Mouse (Mus musculus): ENCODE measurements at regions not wholly inside any gene's neighbourhood (a gene's known extent, or its start where the extent isn't known, plus 50 kb on each side); places are given as distances from the start of the nearest gene placed in this dataset.

GRCm38 (mm10) chr2:102250101-102250500 is 63.9 kb upstream of the Ldlrad3 start:
- 0 out of 2 replicates have a peak, but pooled peaks cover 4% of the 10 kb centered on the region for H3K27me3 ChIP-seq (replicated peaks; ENCODE audit: control insufficient read depth, insufficient read depth, low read length)
- ATAC-seq (ENCODE audit: low read depth) (no peak), DNase-seq (ENCODE audit: low spot score) (no peak)
- no peaks in the 10 kb centered on the region for H3K36me3 ChIP-seq (ENCODE audit: control insufficient read depth, insufficient read depth, low read length)
- H3K4me3 ChIP-seq (ENCODE audit: low read depth, low read length) = no peak overlapping the region
- no peak overlapping the region for H3K27ac ChIP-seq (replicated peaks; ENCODE audit: low read depth, low read length)
- no peak overlapping the region for H3K9ac ChIP-seq (ENCODE audit: low read depth, low read length)
- WGBS = 90% methylated on average over 3 of the region's 3 CpGs
- no peaks in the 10 kb centered on the region for H3K9me3 ChIP-seq (ENCODE audit: control insufficient read depth, low read length)
- no peaks in the 10 kb centered on the region for H3K4me1 ChIP-seq (ENCODE audit: control insufficient read depth, insufficient read depth, low read length)
- no peak overlapping the region for H3K4me2 ChIP-seq (ENCODE audit: low read depth, low read length)

DNA sequence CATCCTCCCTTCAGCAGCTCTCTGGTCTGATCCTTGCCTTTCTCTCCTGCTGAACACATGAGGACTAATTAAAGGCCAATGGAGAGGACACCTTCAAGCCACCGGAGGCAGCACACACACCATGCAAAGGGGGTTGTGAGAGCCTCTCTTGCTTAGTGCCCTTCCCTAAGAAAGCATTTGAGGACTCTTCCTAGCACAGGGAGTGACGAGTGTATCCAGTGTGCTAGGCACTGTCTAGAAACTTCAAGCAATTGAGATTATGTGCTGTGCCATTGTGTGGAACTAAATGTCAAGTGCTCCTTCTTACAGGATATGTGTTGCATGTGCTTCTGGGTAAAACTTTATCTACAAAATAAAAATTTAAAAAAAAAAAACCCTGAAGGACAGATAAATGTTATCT is 60.3 kb upstream of the Ldlrad3 start:
- DNase-seq (ENCODE audit: low spot score) = no peak
- no peak overlapping the region for H3K27ac ChIP-seq (replicated peaks; ENCODE audit: low read depth, low read length)
- H3K4me3 ChIP-seq (ENCODE audit: low read depth, low read length) = no peak overlapping the region
- no peak overlapping the region for H3K9ac ChIP-seq (ENCODE audit: low read depth, low read length)
- H3K36me3 ChIP-seq (ENCODE audit: control insufficient read depth, insufficient read depth, low read length) = no peaks in the 10 kb centered on the region
- WGBS = 43% methylated on average over 2 of the region's 2 CpGs
- no peak overlapping the region for H3K4me2 ChIP-seq (ENCODE audit: low read depth, low read length)
- 0 out of 2 replicates have a peak, but pooled peaks cover 4% of the 10 kb centered on the region for H3K27me3 ChIP-seq (replicated peaks; ENCODE audit: control insufficient read depth, insufficient read depth, low read length)
- no peak for ATAC-seq (ENCODE audit: low read depth)
- H3K9me3 ChIP-seq (ENCODE audit: control insufficient read depth, low read length) = no peaks in the 10 kb centered on the region
- no peaks in the 10 kb centered on the region for H3K4me1 ChIP-seq (ENCODE audit: control insufficient read depth, insufficient read depth, low read length)

- Histone ChIP-seq H3K27ac (replicated peaks; ENCODE audit: low read depth, low read length) (no peak overlapping the region), H3K9me3 (ENCODE audit: control insufficient read depth, low read length) (no peaks in the 10 kb centered on the region), H3K9ac (ENCODE audit: low read depth, low read length) (no peak overlapping the region), H3K4me3 (ENCODE audit: low read depth, low read length) (no peak overlapping the region), H3K4me1 (ENCODE audit: control insufficient read depth, insufficient read depth, low read length) (no peaks in the 10 kb centered on the region), H3K27me3 (replicated peaks; ENCODE audit: control insufficient read depth, insufficient read depth, low read length) (0 out of 2 replicates have a peak, but pooled peaks cover 3% of the 10 kb centered on the region), H3K4me2 (ENCODE audit: low read depth, low read length) (no peak overlapping the region), H3K36me3 (ENCODE audit: control insufficient read depth, insufficient read depth, low read length) (no peaks in the 10 kb centered on the region)
- WGBS = 33% methylated on average over 2 of the region's 2 CpGs
- DNase-seq (ENCODE audit: low spot score) (no peak), ATAC-seq (ENCODE audit: low read depth) (no peak)
Measured at GRCm38 (mm10) chr2:102244491-102244890, 58.3 kb upstream of the Ldlrad3 start.

- Histone ChIP-seq H3K27me3 (replicated peaks; ENCODE audit: control insufficient read depth, insufficient read depth, low read length) (no peaks in the 10 kb centered on the region), H3K4me3 (ENCODE audit: low read depth, low read length) (no peak overlapping the region), H3K9me3 (ENCODE audit: control insufficient read depth, low read length) (no peaks in the 10 kb centered on the region), H3K4me2 (ENCODE audit: low read depth, low read length) (no peak overlapping the region), H3K36me3 (ENCODE audit: control insufficient read depth, insufficient read depth, low read length) (no peaks in the 10 kb centered on the region), H3K4me1 (ENCODE audit: control insufficient read depth, insufficient read depth, low read length) (no peaks in the 10 kb centered on the region), H3K9ac (ENCODE audit: low read depth, low read length) (no peak overlapping the region), H3K27ac (replicated peaks; ENCODE audit: low read depth, low read length) (no peak overlapping the region)
- ATAC-seq (ENCODE audit: low read depth) (no peak), DNase-seq (ENCODE audit: low spot score) (no peak)
- 78% methylated on average over 7 of the region's 7 CpGs for WGBS
Measured at GRCm38 (mm10) chr2:102241626-102242025, 55.4 kb upstream of the Ldlrad3 start.

DNA sequence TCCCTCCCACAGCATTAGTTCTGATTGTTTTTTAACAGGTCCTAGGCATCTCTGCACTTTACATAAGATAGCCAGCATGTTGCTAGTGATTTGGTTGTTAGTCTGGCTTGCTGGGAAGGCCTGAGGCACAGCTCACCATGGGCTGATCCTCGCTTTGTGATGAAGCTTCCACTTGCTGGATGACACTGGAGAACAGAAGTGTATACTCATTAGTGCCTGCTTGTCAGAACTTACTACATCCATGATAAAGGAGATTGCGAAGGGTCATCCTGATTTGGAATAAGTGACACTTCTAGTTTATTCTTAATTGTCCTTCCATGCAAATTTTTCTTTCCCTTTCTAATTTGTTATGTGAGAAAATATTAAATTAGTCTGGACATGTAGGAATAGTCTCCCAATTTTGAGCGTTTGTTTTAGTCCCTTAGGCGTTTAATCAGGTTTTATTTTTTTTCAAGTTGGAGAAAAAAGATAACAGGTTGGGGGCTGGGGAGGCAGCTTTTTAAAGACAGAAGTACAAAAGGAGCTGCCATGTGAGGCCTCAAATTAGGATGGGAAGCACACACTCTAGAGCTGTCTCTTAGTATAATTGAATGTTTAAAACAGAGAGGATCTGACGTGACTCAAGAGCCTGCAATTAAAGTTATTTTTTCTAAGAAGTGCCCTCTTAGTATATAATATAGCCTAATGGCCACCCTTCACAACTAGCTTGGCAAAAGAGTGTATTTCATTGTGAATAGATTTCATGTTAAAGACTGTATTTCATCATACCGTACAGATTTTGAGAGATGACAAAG is 53.7 kb upstream of the Ldlrad3 start:
- H3K4me2 ChIP-seq (ENCODE audit: low read depth, low read length) = no peak overlapping the region
- ATAC-seq (ENCODE audit: low read depth) (peak; percentile 37; the same call in 1 of the 2 replicates), DNase-seq (ENCODE audit: low spot score) (no peak)
- no peak overlapping the region for H3K4me3 ChIP-seq (ENCODE audit: low read depth, low read length)
- no peaks in the 10 kb centered on the region for H3K27me3 ChIP-seq (replicated peaks; ENCODE audit: control insufficient read depth, insufficient read depth, low read length)
- H3K27ac ChIP-seq (replicated peaks; ENCODE audit: low read depth, low read length) = no peak overlapping the region
- H3K9me3 ChIP-seq (ENCODE audit: control insufficient read depth, low read length) = no peaks in the 10 kb centered on the region
- 78% methylated on average over 6 of the region's 6 CpGs for WGBS
- H3K36me3 ChIP-seq (ENCODE audit: control insufficient read depth, insufficient read depth, low read length) = no peaks in the 10 kb centered on the region
- H3K9ac ChIP-seq (ENCODE audit: low read depth, low read length) = no peak overlapping the region
- no peaks in the 10 kb centered on the region for H3K4me1 ChIP-seq (ENCODE audit: control insufficient read depth, insufficient read depth, low read length)

All from embryonic facial prominence, embryonic 14.5 days (tissue).